Mouse (Mus musculus) brain, embryonic 14.5 days (tissue): ENCODE measurements around the gene Mrpl38.

Experiments
- CTCF ChIP-seq: fragments of 200-500 bp; IDR thresholded peaks from 2 replicates; pipeline ENCODE4 v1.5.1; 2012; ENCODE audit warnings: inconsistent platforms, mild to moderate bottlenecking, moderate library complexity, borderline replicate concordance; ENCODE audit not compliant: insufficient read depth, insufficient read length; ENCODE audit errors: extremely low read depth
- POLR2A ChIP-seq: fragments of 200-500 bp; IDR thresholded peaks from 2 replicates; pipeline ENCODE4 v1.6.1; 2012; ENCODE audit warnings: mild to moderate bottlenecking, inconsistent platforms, borderline replicate concordance; ENCODE audit not compliant: poor library complexity, insufficient read depth, insufficient read length, severe bottlenecking; ENCODE audit errors: extremely low read depth

- no peak for TF ChIP-seq POLR2A
- no peak for TF ChIP-seq CTCF
Observed at GRCm38 (mm10) chr11:116150960-116151359, 12.3 kb upstream of the Mrpl38 start.
